Mouse (Mus musculus) embryonic fibroblast, embryonic 13.5 days (primary cell): ENCODE measurements around the gene Olfr651.

ENCODE experiments used
- CTCF ChIP-seq: IDR thresholded peaks from 2 replicates; pipeline ENCODE4 v1.5.1; 2011; ENCODE audit warnings: mild to moderate bottlenecking, control low read depth, low read length, moderate library complexity, borderline replicate concordance; ENCODE audit not compliant: insufficient read depth
- POLR2A ChIP-seq: IDR thresholded peaks from 2 replicates; pipeline ENCODE4 v1.6.1; 2011; ENCODE audit warnings: low read depth, mild to moderate bottlenecking, control low read depth, low read length, moderate library complexity

GRCm38 (mm10) chr7:104552700-104553099, 2.8 kb downstream of the Olfr651 start:
- no peak for TF ChIP-seq CTCF
- no peak for TF ChIP-seq POLR2A
